Mouse (Mus musculus): ENCODE results near the gene Slc13a1.

The Slc13a1 gene

DNA sequence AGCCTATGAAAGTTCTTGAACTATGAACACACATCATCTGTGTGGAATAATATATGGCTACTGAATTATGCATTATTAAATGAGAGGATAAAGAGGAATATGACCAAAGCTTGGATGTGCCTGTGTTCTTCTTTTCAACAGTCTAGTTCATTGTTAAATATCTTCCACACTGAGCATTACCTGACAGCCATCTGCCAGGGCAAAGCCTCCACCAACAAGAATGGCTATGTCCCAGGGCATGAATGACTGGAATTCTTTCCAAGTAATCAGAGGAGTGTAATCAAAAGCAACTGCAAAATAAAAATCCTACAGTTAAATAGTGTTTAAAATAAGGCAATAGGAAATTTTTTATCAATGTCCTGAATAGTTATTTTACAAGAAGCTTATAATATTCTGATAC, 70.5 kb downstream of the Slc13a1 start:
- in situ Hi-C loops (cut with MboI; ENCODE audit: low sequenced_read_pairs): no loop called here

DNA sequence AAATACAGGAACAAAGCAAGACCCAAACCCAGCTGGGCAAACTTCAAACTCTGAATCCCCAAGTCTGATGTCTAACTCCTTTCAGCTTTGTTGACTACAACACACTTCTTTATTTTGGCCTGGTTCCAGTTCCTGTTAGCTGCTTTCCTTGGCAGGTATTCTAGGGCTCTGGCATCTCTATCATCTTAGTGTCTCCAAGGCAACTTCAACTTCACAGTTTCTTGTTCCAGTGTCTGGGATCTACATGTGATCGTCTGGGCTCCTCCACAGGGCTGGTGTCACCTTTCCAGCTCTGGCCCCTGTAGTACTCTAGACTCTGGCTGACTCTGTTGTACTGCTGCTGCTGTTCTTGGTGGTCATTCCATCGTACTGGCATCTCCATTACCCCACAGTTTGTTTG, 91.8 kb downstream of the Slc13a1 start:
- in situ Hi-C loops (cut with MboI; ENCODE audit: low sequenced_read_pairs): no loop called here

DNA sequence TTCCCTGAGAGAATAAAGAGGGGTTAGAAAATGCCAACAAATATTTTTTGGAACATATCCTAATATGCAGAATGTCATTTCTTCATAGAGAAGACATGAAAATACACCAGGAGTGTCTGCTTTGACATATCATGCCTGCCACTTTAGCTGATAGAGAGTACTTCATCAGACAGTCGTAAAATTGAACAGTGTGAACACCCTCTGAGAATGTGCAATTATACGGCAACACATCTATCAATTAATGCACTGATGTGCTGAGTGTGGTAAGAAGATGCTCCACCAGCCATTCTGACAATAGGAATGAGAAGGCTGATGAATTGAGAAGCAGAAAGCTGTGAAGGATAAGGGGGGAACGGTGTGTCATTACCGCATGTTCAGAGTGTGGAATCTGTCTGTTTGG, 95.1 kb downstream of the Slc13a1 start:
- in situ Hi-C loops (cut with MboI; ENCODE audit: low sequenced_read_pairs): no loop called here

DNA sequence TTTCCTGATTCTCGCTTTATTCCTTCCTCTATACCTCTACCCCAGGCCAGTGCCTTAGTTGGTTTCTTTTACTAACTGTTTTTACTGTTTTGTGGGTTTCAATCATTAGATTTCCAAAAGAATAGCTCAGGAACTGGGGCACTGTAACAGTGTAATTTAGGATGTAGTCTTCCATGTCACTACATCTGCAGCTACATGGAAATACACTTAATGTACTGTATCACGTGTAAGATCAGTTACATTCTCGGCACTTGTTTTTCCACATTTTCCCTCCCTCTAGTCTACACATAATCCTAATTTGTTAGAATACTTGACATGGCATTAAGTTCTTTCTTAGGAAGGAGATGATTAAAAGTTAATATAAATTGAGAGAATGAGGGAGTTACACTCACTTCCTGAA, 108.1 kb downstream of the Slc13a1 start:
- in situ Hi-C loops (cut with MboI; ENCODE audit: low sequenced_read_pairs): no loop called here

DNA sequence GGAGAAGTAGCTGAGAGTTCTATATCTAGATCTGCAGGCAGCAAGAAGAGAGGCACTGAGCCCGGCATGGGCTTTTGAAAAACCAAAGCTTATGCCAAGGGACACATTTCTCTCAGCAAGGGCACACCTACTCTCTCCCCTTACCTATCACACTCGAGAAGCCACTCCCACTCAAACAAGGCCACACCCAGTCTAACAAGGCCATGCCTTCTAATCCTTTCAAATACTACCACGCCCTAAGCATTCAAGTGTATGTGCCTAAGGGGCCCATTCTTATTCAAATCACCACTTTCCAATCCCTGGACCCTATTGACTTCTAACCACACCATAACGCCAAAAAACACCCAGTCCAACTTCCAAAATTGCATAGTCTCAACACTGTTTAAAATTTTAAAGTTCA, 112.8 kb downstream of the Slc13a1 start:
- in situ Hi-C loops (cut with MboI; ENCODE audit: low sequenced_read_pairs): no loop called here

DNA sequence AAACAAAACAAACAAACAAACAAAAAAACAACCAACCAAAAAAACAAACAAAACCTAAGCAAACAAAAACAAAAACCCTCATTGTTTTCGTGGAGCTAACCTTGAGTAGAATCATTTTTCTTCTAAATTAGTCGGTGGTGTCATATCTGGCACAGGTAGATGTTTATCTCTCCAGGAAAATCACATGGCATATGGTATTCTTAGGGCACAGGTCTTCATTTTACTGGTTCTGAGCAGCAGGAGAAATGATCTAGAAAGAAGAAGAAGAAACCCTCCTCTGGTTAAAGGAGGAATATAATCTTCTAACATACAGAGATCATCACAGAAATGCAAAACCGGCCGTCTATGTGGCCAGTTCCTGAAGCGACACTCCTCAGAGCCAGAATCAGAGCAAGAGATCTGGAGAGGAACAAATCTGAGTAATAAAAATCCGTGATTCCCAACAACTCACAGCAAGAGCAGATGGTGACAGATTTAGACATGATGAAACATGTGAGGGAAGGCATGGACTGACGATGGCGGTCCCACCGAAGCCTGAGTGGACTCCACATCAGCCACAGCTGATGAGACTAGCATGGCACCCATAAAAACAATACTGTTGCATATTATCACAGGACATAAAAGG, 113.7 kb downstream of the Slc13a1 start:
- in situ Hi-C loops (cut with MboI; ENCODE audit: low sequenced_read_pairs): no loop called here

DNA sequence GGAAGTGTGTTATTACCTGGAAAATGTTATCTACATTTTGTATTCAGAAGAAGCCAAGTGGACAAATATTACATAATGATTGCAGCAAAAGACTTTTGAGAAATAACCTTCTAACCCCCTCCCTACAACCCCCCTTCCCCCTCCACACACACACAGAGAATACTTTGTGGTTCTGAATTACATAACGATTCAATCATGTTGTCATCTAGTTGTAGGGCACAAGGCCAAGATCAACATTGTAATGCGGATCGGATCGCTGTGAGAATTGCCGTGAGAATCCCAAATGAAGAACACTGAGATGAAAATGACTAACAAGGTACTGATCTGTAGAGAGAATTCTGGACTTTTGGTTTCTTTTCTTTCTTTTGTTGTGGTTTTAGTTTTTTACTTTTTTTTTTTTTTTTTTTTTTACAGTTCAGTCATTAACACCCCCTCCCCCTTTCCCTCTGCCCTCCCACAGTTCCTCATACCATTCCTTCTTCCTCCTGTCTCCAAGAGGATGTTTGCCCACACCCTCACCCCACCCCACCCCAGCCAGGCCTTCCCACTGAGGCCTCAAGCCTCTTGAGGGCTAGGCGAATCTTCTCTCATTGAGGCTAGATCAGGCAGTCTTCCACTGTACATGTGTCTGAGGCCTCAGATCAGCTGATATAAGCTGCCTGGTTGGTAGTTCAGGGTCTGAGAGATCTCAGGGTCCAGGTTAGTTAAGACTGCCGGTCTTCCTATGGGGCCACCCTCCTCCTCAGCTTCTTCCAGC, 120.7 kb downstream of the Slc13a1 start:
- in situ Hi-C loops (cut with MboI; ENCODE audit: low sequenced_read_pairs): no loop called here

DNA sequence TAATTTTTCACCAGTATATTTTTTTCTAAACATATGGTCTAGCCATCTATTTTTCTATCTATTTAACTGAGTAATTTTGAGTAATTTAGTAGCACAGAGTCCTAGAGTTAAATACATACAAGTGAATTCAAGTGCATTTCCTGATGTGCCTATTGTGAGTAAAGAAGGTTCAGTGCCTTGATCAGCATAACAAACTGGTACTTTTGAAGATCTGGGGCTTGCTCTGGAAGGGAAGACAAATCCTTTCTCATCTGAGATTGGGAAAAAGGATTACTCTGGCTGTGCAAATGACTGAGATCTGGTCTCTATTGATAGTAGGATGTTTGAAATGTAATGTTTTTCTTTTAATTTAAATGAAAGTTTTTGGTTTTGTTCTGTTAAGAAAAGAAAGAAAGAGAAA, 124.4 kb downstream of the Slc13a1 start:
- in situ Hi-C loops (cut with MboI; ENCODE audit: low sequenced_read_pairs): no loop called here
